Mouse (Mus musculus): ENCODE results near the gene Gm1123.

DNA sequence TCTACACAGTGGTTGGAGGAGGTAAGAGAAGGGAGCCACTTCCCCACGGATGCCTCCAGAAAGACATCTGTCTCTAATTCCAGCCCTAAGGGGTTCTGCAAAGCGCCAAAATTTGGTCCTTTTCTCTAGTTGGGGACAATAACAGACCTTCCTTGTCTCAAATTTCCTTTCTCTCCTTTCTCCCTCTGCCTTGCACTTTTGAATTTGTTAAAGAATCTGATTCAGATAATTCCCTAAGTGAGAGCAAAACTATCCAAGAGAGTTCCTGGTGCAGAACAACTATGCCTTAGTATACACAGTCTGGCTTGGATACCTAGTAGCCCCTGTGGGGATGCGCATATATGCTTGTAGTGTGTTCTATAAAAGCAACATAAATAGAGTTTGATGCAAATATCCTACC is 75.7 kb downstream of the Gm1123 start:
- TF ChIP-seq CTCF (IDR thresholded peaks at IDR 0.05; ENCODE audit: low read depth, low read length) (no peak), TAL1 (conservative IDR thresholded peaks at IDR 0.05; ENCODE audit: low read depth, low read length) (no peak)
